19 mouse cellular contexts compared by ENCODE assay signal in genomic region chr3:142332716-142333115, GRCm38 (mm10).
A peak's percentile ranks its signal among the peaks of the same experiment; 100 is the strongest.
DNase-seq lines count a peak whose midpoint lies in the region; ATAC-seq lines count a peak whose summit lies in the region.
"Had no signal": no experiment of that assay in that cellular context is flagged by ENCODE, and none has a peak within 500 bp of the region (broad histone marks: within the 10 kb centered on the region; RNA-seq: fewer than 3 reads in every experiment).

No protein-coding gene starts in this region.

- ATAC-seq in heart, embryonic 16.5 days (replicated peaks; ENCODE audit: extremely low read depth, insufficient read depth, low FRiP score), result no peak
- peak; percentile 54 for ATAC-seq in common myeloid progenitor, adult 5-6 weeks (replicated peaks; ENCODE audit: low read depth, poor library complexity, severe bottlenecking)
- ATAC-seq in megakaryocyte progenitor cell, adult 5-6 weeks (replicated peaks; ENCODE audit: poor library complexity), result peak; percentile 71
- ATAC-seq: CD4-positive, CD25-positive, alpha-beta regulatory T cell, adult 4 months; hindbrain, embryonic 16.5 days had no signal

- no peak overlapping the region for H3K9ac ChIP-seq in heart, embryonic 16.5 days (ENCODE audit: low read length)
- H3K9ac ChIP-seq: forebrain, postnatal 0 days; limb, embryonic 12.5 days; lung, embryonic 15.5 days had no signal

- 25% methylated on average over 4 of the region's 4 CpGs for WGBS in heart, embryonic 16.5 days

- H3K27me3 ChIP-seq in heart, embryonic 16.5 days (ENCODE audit: control insufficient read depth, insufficient read depth, low read length), result no peaks in the 10 kb centered on the region
- H3K27me3 ChIP-seq: limb, embryonic 12.5 days; lung, embryonic 15.5 days had no signal

- no peak overlapping the region for H3K4me3 ChIP-seq in heart, embryonic 16.5 days (ENCODE audit: low read length)
- H3K4me3 ChIP-seq: embryonic facial prominence, embryonic 10.5 days; limb, embryonic 12.5 days; lung, embryonic 15.5 days; midbrain, embryonic 10.5 days had no signal

- peak overlapping the region; percentile 20; the same call in 1 of the 2 replicates for H3K4me2 ChIP-seq in heart, embryonic 16.5 days (ENCODE audit: low read depth, low read length)
- H3K4me2 ChIP-seq: limb, embryonic 12.5 days; lung, embryonic 15.5 days had no signal

- peaks cover 4% of the 10 kb centered on the region for H3K36me3 ChIP-seq in heart, embryonic 16.5 days (ENCODE audit: control insufficient read depth, insufficient read depth)
- H3K36me3 ChIP-seq: embryonic facial prominence, embryonic 10.5 days; limb, embryonic 12.5 days; lung, embryonic 15.5 days; midbrain, embryonic 10.5 days had no signal

- H3K27ac ChIP-seq in heart, embryonic 16.5 days (ENCODE audit: low read length), result no peak overlapping the region; the same call in 1 of the 2 replicates
- H3K27ac ChIP-seq: embryonic facial prominence, embryonic 10.5 days; limb, embryonic 12.5 days; lung, embryonic 15.5 days; midbrain, embryonic 10.5 days had no signal

- DNase-seq in heart, adult 18-20 months, result no peak
- DNase-seq in 416B (ENCODE audit: low read depth), result peak; percentile 91
- DNase-seq in frontal cortex, postnatal 36 days (ENCODE audit: low spot score in 2 of 2), result no peak
- DNase-seq in yolk sac, embryonic 10.5 days (ENCODE audit: low spot score), result no peak
- DNase-seq: cerebellum, postnatal 25 days; forebrain, postnatal 0 days; gastrocnemius, postnatal 10 days; kidney, adult 9 months; kidney, postnatal 4 days; thymus, postnatal 36 days had no signal

- H3K4me1 ChIP-seq in heart, embryonic 16.5 days (ENCODE audit: control insufficient read depth, insufficient read depth, low read length), result peaks cover 21% of the 10 kb centered on the region
- H3K4me1 ChIP-seq: embryonic facial prominence, embryonic 10.5 days; limb, embryonic 12.5 days; lung, embryonic 15.5 days; midbrain, embryonic 10.5 days had no signal

- no peaks in the 10 kb centered on the region for H3K9me3 ChIP-seq in heart, embryonic 16.5 days (replicated peaks; ENCODE audit: control insufficient read depth, low read length)
- H3K9me3 ChIP-seq: embryonic facial prominence, embryonic 10.5 days; limb, embryonic 12.5 days; lung, embryonic 15.5 days; midbrain, embryonic 10.5 days had no signal
